Mouse (Mus musculus) forebrain, embryonic 11.5 days (tissue): Measurements from ENCODE around the gene Stxbp2. TPM values are rescaled to one million over a fixed set of nuclear protein-coding genes. Genes with fewer than 3 reads are reported as not detected.
A peak's percentile ranks its signal among the peaks of the same experiment; 100 is the strongest.

ENCODE experiments used
- ATAC-seq: fragments of 200-750 bp; cut with Nextera tagmentation; replicated peaks from 2 replicates; pipeline ENCODE4 v1.8.0; 2017; ENCODE audit warnings: moderate TSS enrichment; ENCODE audit not compliant: low FRiP score
- DNase-seq: peaks from one replicate; pipeline ENCODE4 v3.0.0-alpha.2; 2017; ENCODE audit warnings: low spot score
- H3K27ac ChIP-seq: fragments of 300-500 bp; sonication (generic); 2 replicates; pipeline ENCODE4 v1.5.1; 2014; ENCODE audit warnings: low read depth, low read length
- H3K27me3 ChIP-seq: fragments of 300-500 bp; sonication (generic); 2 replicates; pipeline ENCODE4 v1.6.1; 2014; ENCODE audit warnings: mild to moderate bottlenecking, low read length, mixed read lengths; ENCODE audit not compliant: control insufficient read depth, insufficient read depth
- H3K36me3 ChIP-seq: fragments of 300-500 bp; sonication (generic); 2 replicates; pipeline ENCODE4 v1.6.1; 2014; ENCODE audit warnings: mild to moderate bottlenecking, low read length, moderate library complexity, mixed read lengths; ENCODE audit not compliant: control insufficient read depth, insufficient read depth
- H3K4me1 ChIP-seq: fragments of 300-500 bp; sonication (generic); replicated peaks from 2 replicates; pipeline ENCODE4 v1.6.1; 2014; ENCODE audit warnings: low read length, mixed read lengths; ENCODE audit not compliant: control insufficient read depth, insufficient read depth
- H3K4me2 ChIP-seq: fragments of 300-500 bp; sonication (generic); 2 replicates; pipeline ENCODE4 v1.6.1; 2014; ENCODE audit warnings: low read depth, mild to moderate bottlenecking, low read length, moderate library complexity, mixed read lengths; ENCODE audit not compliant: severe bottlenecking
- H3K4me3 ChIP-seq: fragments of 300-500 bp; sonication (generic); 2 replicates; pipeline ENCODE4 v1.5.1; 2014; ENCODE audit warnings: low read depth, low read length
- H3K9ac ChIP-seq: fragments of 300-500 bp; sonication (generic); 2 replicates; pipeline ENCODE4 v1.6.1; 2014; ENCODE audit warnings: low read length
- H3K9me3 ChIP-seq: fragments of 300-500 bp; sonication (generic); 2 replicates; pipeline ENCODE4 v1.6.1; 2016; ENCODE audit warnings: low read length, mixed read lengths; ENCODE audit not compliant: control insufficient read depth
- WGBS: fragments of 180-500 bp; shearing (Covaris S2); extraction: QIAGEN DNeasy Blood & Tissue Kit; methylation state at CpG from one replicate; pipeline ENCODE4 v1.1.7; 2014; 5-methylcytosine and 5-hydroxymethylcytosine counted together
- polyA plus RNA-seq: library from polyadenylated mRNA; unstranded; fragments of >200 nt; fragmentation: Nextera tagmentation; extraction: Ambion mirVana; gene quantifications from 2 replicates; pipeline ENCODE4 v1.2.1, GENCODE M21; 2014

Stxbp2 gene
- polyA plus RNA-seq, 1 experiment from 2014 or later, result 36.7 TPM

DNA sequence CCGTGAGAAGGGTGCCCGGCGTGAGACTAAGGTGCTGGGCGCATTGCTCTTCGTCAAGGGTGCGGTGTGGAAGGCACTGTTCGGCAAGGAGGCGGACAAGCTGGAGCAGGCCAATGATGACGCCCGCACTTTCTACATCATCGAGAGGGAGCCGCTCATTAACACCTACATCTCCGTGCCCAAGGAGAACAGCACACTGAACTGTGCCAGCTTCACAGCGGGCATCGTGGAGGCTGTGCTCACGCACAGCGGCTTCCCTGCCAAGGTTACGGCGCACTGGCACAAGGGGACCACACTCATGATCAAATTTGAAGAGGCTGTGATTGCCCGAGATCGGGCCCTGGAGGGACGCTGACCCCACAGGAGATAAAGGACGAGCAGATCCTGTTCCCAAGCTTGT, 48.5 kb downstream of the Stxbp2 start:
- no peak for DNase-seq
- H3K9ac ChIP-seq, result no peak overlapping the region
- no peak for ATAC-seq
- no peaks in the 10 kb centered on the region for H3K9me3 ChIP-seq
- no peak overlapping the region for H3K27ac ChIP-seq
- no peak overlapping the region for H3K4me3 ChIP-seq
- H3K4me2 ChIP-seq, result no peak overlapping the region
- 94% methylated on average over 23 of the region's 23 CpGs for WGBS
- H3K4me1 ChIP-seq, result peaks cover 3% of the 10 kb centered on the region; the same call in 1 of the 2 replicates
- H3K27me3 ChIP-seq, result no peaks in the 10 kb centered on the region
- H3K36me3 ChIP-seq, result peaks cover 7% of the 10 kb centered on the region

DNA sequence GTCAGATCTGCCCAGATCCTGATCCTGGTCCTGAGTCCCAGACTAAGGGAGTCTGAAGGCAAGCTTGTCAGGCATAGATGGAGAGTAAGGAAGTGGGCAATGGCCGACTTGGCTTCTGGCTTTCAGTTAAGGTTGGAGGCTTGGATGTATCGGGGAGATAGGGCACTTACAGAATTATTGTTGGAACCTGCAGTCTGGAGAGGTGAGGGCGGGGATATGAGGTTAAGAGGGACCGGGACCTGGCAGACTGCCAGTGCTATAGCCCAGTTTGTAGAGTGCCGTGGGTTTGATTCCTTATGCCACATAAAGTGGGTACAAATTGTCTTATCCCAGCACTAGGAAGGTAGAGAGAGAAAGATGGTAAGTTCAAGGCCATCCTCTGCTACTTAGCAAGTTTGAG, 48.9 kb downstream of the Stxbp2 start:
- Histone ChIP-seq H3K9me3 (no peaks in the 10 kb centered on the region), H3K27me3 (no peaks in the 10 kb centered on the region), H3K9ac (no peak overlapping the region), H3K4me2 (no peak overlapping the region), H3K27ac (no peak overlapping the region), H3K36me3 (peaks cover 7% of the 10 kb centered on the region), H3K4me3 (no peak overlapping the region), H3K4me1 (peaks cover 3% of the 10 kb centered on the region; the same call in 1 of the 2 replicates)
- no peak for DNase-seq
- no peak for ATAC-seq
- 96% methylated on average over 5 of the region's 5 CpGs for WGBS

DNA sequence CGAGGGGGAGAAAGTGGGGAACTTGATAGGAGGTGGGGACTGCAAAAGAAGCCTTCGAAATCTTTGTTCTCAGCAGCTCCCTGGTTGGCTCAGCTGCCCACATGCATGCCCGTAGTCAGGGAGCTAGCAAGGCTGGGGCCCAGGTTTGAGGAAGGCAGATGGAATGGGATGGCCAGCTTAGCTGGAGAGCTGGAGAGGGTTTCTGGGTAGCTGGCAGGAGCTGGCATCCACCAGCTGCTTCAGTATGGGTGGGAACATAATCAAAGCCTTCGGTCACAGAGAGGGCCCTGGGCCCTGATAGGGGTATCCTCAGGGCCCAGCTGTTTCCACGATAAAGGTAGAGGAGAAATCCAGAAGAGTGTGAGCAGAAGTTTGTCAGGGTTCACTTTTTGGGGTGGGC, 51.7 kb downstream of the Stxbp2 start:
- no peaks in the 10 kb centered on the region for H3K27me3 ChIP-seq
- DNase-seq (no peak), ATAC-seq (no peak)
- no peak overlapping the region for H3K9ac ChIP-seq
- no peak overlapping the region for H3K27ac ChIP-seq
- H3K36me3 ChIP-seq, result peaks cover 7% of the 10 kb centered on the region
- H3K4me3 ChIP-seq, result no peak overlapping the region
- no peak overlapping the region for H3K4me2 ChIP-seq
- H3K4me1 ChIP-seq, result peaks cover 3% of the 10 kb centered on the region; the same call in 1 of the 2 replicates
- no peaks in the 10 kb centered on the region for H3K9me3 ChIP-seq
- 87% methylated on average over 5 of the region's 5 CpGs for WGBS

DNA sequence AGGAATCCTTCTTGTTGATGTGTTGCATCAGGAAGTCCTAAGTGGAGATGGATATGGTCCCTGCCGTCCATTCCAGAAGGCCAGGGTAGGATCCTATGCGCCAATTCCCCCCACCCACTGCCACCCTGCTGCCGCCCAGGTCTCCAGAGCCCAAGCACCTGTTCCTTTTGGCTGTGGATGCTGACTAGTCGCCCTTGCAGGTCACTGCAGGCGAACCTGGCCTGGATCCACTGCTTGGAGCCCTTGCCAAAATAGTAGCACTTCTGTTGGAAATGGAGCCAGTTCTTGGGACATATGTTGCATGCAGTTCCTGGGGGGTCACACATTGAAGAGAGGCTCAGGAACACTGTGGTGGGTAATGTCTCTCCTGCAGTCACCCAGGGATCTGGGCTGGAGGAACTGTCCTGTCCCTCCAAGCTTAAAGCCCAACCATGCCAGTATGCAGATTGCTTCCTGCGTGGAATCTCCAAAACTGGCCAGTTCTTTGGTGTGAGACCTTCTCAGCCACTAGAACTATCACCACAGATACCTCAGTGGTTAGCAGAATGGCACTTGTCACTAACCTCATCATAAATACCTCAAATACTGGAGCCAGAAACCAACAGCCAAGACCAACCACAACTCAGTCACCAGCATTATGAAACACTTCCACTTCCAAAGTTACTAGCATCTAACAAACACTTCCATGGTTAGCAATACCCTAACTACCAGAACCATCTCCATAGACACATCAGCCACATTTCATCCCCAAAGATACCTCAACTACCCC, 52.8 kb downstream of the Stxbp2 start:
- Histone ChIP-seq H3K36me3 (peaks cover 7% of the 10 kb centered on the region), H3K27ac (no peak overlapping the region), H3K4me1 (no peaks in the 10 kb centered on the region), H3K9ac (no peak overlapping the region), H3K27me3 (no peaks in the 10 kb centered on the region), H3K9me3 (no peaks in the 10 kb centered on the region), H3K4me3 (no peak overlapping the region), H3K4me2 (no peak overlapping the region)
- ATAC-seq (no peak), DNase-seq (no peak)
- 84% methylated on average over 6 of the region's 6 CpGs for WGBS

DNA sequence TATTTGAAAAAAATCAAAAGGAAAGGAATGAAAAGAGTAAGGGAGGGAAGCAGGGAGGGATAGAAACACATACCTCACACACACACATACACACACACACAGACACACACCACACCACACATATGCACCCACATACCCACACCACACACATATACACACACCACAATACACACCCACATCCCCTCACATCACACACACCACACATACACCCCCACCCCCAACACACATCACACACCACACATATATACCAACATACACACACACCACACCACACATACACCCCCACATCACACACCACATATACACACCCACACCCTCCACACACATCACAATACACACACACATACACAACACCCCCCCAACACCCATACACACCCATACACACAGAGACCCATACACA, 53.8 kb downstream of the Stxbp2 start:
- Histone ChIP-seq H3K36me3 (peaks cover under 1% of the 10 kb centered on the region; the same call in 1 of the 2 replicates), H3K27ac (no peak overlapping the region), H3K9me3 (no peaks in the 10 kb centered on the region), H3K4me3 (no peak overlapping the region), H3K27me3 (no peaks in the 10 kb centered on the region), H3K4me1 (no peaks in the 10 kb centered on the region), H3K9ac (no peak overlapping the region), H3K4me2 (no peak overlapping the region)
- peak; percentile 45; the same call in 1 of the 2 replicates for ATAC-seq
- DNase-seq, result no peak

- peak; percentile 34 for DNase-seq
- no peaks in the 10 kb centered on the region for H3K4me1 ChIP-seq
- H3K4me2 ChIP-seq, result no peak overlapping the region
- no peaks in the 10 kb centered on the region for H3K36me3 ChIP-seq
- 70% methylated on average over 5 of the region's 5 CpGs for WGBS
- no peaks in the 10 kb centered on the region for H3K27me3 ChIP-seq
- no peak overlapping the region for H3K9ac ChIP-seq
- H3K9me3 ChIP-seq, result no peaks in the 10 kb centered on the region
- H3K27ac ChIP-seq, result no peak overlapping the region
- no peak for ATAC-seq
- H3K4me3 ChIP-seq, result no peak overlapping the region
These were observed 54.7 kb downstream of the Stxbp2 start for GRCm38 (mm10) chr8:3685422-3685821.

DNA sequence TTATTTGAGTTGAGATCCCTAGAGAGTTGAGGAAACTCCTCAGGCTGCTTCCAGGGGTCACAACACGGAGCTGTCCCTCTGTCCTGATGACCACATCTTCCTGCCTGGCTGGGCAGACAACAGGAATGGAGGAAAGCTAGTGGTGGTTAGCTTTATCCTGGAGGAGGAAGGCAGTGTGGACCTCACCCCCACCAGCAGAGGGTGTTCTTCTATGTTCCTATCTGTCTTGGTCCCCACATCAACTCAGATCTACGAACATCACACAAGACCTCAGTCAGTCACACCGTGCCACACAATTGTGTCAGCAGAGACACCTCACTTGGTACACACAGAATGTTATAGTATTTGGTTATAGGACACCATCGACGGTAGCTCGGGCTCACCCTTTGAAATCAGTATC, 56.8 kb downstream of the Stxbp2 start:
- Histone ChIP-seq H3K27me3 (no peaks in the 10 kb centered on the region), H3K9me3 (no peaks in the 10 kb centered on the region)
- WGBS, result 85% methylated on average over 6 of the region's 6 CpGs

DNA sequence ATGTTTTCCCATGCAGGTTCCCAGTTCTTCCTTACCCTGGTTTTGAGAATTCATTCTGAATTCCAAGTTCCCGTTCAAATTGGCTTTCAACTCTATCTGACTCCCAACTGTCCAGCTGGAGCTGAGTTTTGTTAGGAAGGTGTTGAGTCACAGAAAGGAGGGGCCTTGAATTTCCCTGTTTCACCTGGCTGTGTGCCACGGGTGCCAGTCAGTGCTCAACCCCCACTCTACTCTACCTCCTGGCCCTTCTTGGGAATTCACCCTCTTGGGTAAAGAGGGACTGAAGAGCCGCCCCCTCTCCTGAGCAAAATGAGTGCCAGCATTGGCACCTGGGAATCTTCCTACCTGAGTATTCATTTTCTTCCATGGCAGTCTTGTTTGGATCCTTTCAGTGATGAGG, 60.0 kb downstream of the Stxbp2 start:
- Histone ChIP-seq H3K36me3 (no peaks in the 10 kb centered on the region), H3K4me1 (no peaks in the 10 kb centered on the region), H3K9me3 (no peaks in the 10 kb centered on the region), H3K4me3 (no peak overlapping the region), H3K9ac (no peak overlapping the region), H3K27ac (no peak overlapping the region), H3K27me3 (no peaks in the 10 kb centered on the region), H3K4me2 (no peak overlapping the region)
- WGBS, result 73% methylated on average over 3 of the region's 3 CpGs
- ATAC-seq (no peak), DNase-seq (no peak)

More for the DNA sequence above, 56.8 kb downstream of the Stxbp2 start:
- H3K4me2 ChIP-seq, result no peak overlapping the region
- H3K27ac ChIP-seq, result no peak overlapping the region
- H3K4me1 ChIP-seq, result no peaks in the 10 kb centered on the region
- DNase-seq (peak; percentile 40), ATAC-seq (no peak)
- no peak overlapping the region for H3K9ac ChIP-seq
- no peak overlapping the region for H3K4me3 ChIP-seq
- H3K36me3 ChIP-seq, result no peaks in the 10 kb centered on the region
